Mouse (Mus musculus) bone marrow, adult 2 months (tissue): ENCODE measurements at regions not wholly inside any gene's neighbourhood (a gene's known extent, or its start where the extent isn't known, plus 50 kb on each side); places are given as distances from the start of the nearest gene placed in this dataset.

Experiments used
- CTCF ChIP-seq: fragments of 200-500 bp; IDR thresholded peaks from 2 replicates; pipeline ENCODE4 v1.5.1; 2011; ENCODE audit warnings: low read length, control low read depth; ENCODE audit not compliant: control insufficient read depth, insufficient read depth
- POLR2A ChIP-seq: fragments of 200-500 bp; IDR thresholded peaks from 2 replicates; pipeline ENCODE4 v1.6.1; 2011; ENCODE audit warnings: low read depth, mild to moderate bottlenecking, control low read depth, low read length, borderline replicate concordance; ENCODE audit not compliant: control insufficient read depth

DNA sequence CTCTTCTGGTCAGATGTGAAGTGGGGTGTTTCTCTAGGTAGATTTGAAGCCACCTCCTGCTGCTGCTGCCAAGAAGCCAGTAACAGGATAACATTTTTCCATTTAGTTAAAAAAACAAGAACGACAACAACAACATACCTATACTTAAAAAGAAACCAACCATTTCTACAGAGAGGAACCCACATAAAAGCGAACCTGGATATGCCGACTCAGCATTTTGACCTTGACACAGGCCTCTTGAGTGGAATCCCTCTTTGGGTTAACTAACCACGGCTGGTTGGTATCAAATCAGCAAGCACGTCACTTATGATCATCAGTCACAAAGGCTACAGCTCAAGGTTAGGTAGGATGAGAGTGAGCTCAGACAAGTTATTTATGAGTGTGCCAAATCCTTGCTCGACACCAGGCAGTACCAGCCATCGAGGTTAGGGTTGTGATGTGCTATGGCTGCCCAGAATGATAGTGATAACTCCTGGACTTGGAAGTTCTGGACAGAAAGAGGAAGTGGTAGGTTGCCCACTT lies 269.7 kb downstream of the Cbln1 start:
- TF ChIP-seq CTCF (no peak), POLR2A (no peak)
